Mouse (Mus musculus) macrophage (primary cell): ENCODE measurements at regions not wholly inside any gene's neighbourhood (a gene's known extent, or its start where the extent isn't known, plus 50 kb on each side); places are given as distances from the start of the nearest gene placed in this dataset.

Experiments
- H3K27ac ChIP-seq: fragments of 350-480 bp; formaldehyde crosslinking; 2 replicates; pipeline ENCODE4 v1.9.0; 2021
- H3K36me3 ChIP-seq: fragments of 350-480 bp; formaldehyde crosslinking; 2 replicates; pipeline ENCODE4 v1.9.0; 2021; ENCODE audit errors: inconsistent target
- H3K4me3 ChIP-seq: fragments of 350-480 bp; formaldehyde crosslinking; 2 replicates; pipeline ENCODE4 v1.9.0; 2021; ENCODE audit errors: inconsistent target
- H3K79me2 ChIP-seq: fragments of 350-480 bp; formaldehyde crosslinking; 2 replicates; pipeline ENCODE4 v1.9.0; 2021; ENCODE audit errors: inconsistent target
- WGBS: methylation state at CpG from one replicate; pipeline ENCODE4 v1.1.7; 2026; ENCODE audit warnings: inconsistent platforms; ENCODE audit not compliant: missing documents; 5-methylcytosine and 5-hydroxymethylcytosine counted together

DNA sequence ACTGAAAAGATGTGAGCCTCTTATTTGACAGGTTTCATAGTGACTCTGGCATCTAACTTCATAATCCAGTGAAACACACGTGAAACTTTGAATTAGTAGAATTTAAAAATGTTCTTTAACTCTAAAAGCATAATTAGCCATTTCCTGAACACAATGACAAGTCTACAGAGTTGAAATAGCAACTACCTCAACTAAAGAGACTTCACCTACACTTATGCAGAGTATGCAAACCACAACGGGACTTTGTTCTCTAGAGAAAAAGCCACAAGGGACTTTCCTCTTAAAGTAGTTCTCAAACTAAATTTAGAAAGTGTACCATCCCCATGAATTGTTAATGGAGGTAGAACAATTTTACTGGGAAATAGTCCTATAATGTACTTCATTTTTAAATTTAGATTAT is 606.3 kb upstream of the Fam92a start:
- H3K36me3 ChIP-seq: no peaks in the 10 kb centered on the region
- no peak overlapping the region for H3K4me3 ChIP-seq
- no peaks in the 10 kb centered on the region for H3K79me2 ChIP-seq
- no peak overlapping the region for H3K27ac ChIP-seq
- WGBS: 0% methylated on average over 2 of the region's 2 CpGs

DNA sequence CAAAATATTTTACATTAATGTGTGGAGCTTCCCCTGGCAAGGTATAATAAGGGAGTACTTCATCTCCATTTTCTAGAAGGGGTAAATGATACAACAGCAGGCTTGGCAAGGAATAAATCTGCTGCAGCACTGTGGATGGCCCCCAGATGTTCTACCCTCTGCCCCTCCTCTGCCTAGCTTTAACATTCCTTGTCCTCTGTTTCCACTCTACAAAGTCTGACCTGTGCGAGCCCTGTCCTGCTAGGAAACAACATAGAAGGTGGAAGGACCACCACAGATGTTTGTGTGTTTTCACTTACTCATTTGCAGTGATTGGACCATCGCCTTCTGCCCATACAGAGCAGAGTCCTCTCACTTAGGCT is 604.4 kb upstream of the Fam92a start:
- no peaks in the 10 kb centered on the region for H3K79me2 ChIP-seq
- H3K4me3 ChIP-seq: no peak overlapping the region
- WGBS: 95% methylated on average over 2 of the region's 2 CpGs
- no peak overlapping the region for H3K27ac ChIP-seq
- H3K36me3 ChIP-seq: no peaks in the 10 kb centered on the region

DNA sequence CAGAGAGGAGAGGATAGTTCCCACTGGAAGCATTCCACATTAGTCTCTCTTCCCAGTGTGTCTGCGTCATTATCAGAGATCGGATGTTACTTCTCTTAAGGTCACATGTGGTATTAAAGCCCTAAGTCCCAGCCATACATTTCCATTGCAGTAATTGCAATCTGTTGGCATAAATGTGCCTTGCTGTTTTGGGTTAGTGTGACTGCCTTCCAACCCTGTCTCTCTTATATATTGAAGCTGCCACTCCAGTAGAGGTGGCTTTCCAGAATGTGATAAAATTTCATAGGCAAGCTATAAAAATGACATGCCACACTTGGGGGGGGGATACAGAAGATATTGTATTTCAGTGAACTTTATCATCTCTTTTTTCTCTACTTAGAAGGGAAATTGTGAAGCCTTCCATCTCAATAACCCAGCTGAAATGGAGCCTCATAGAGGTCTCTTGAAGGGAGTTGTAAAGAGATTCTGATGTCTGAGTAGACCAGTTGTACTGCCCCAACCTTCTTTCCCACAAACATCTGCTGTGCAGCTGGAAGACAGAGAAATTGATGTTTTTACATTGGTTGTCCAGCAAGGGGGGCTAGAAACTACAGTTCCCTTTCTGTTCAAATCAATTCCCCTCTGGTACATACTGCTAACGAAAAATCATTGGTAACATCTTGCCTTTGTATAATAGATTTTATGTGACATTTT is 603.9 kb upstream of the Fam92a start:
- 67% methylated on average over 3 of the region's 3 CpGs for WGBS
- H3K36me3 ChIP-seq: no peaks in the 10 kb centered on the region

DNA sequence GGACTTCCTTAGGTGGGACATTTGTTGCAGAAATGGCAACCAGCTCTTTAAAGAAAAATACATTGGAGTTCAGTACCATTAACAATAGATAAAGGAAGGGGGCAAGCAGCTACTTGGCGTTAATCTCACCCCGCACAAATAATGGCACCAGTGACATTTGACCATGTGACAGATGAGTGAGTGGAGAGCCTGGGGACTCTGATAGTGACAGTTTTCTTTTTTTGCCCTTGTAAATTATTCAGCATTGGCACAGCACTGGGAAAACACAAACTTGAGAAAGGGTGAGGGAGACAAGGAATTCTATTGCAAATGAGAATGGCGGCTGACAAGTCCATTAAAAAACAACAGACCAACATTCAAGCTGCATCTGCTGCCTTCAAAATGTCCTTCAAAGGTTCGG is 603.3 kb upstream of the Fam92a start:
- Histone ChIP-seq H3K4me3 (no peak overlapping the region), H3K27ac (no peak overlapping the region)
- 92% methylated on average over 4 of the region's 4 CpGs for WGBS

More for the DNA sequence above, 603.9 kb upstream of the Fam92a start:
- H3K4me3 ChIP-seq: no peak overlapping the region
- no peaks in the 10 kb centered on the region for H3K79me2 ChIP-seq
- H3K27ac ChIP-seq: no peak overlapping the region

DNA sequence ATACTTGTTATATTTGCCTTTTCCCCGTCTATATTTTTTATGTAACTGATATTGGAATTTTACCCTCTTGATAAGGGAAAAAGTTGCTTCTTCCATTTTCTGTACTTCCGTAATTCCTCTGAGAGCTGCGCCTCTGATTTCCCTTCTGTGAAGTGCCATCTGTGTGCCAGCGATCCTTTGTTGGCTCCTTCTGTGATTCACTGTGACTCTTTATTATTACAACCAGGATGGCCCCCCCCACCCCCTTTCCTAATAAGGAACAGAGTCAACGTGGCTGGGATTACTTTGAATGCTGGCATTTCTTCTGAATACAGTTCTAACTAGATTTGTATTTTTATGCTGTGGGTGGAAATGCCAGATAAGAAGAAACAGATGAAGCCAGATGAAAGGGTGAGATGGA is 602.9 kb upstream of the Fam92a start:
- Histone ChIP-seq H3K79me2 (no peaks in the 10 kb centered on the region), H3K4me3 (no peak overlapping the region), H3K36me3 (no peaks in the 10 kb centered on the region), H3K27ac (no peak overlapping the region)
- 77% methylated on average over 5 of the region's 5 CpGs for WGBS

More for the DNA sequence above, 603.3 kb upstream of the Fam92a start:
- Histone ChIP-seq H3K79me2 (no peaks in the 10 kb centered on the region), H3K36me3 (no peaks in the 10 kb centered on the region)

DNA sequence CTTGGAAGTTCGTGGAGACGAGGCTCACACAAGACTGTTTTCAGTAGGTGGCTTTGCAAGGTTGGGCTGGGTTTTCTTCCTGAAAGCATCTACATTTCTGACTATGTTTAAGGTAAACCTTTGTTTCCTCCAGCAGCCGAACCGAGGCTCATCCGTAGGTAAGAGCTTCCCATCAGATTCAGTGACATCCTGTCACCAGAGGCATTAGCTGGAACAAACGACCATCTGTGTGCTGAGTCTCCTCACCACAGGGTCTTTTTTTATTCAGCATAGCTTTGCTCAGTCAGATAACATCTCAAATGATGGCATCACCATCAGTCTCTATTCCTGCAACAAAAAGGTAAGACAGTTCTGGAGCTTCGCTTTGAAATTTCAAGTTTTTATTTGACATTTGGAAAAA is 601.4 kb upstream of the Fam92a start:
- no peaks in the 10 kb centered on the region for H3K36me3 ChIP-seq
- WGBS: 86% methylated on average over 7 of the region's 7 CpGs
- no peak overlapping the region for H3K27ac ChIP-seq
- no peak overlapping the region for H3K4me3 ChIP-seq
- H3K79me2 ChIP-seq: no peaks in the 10 kb centered on the region

DNA sequence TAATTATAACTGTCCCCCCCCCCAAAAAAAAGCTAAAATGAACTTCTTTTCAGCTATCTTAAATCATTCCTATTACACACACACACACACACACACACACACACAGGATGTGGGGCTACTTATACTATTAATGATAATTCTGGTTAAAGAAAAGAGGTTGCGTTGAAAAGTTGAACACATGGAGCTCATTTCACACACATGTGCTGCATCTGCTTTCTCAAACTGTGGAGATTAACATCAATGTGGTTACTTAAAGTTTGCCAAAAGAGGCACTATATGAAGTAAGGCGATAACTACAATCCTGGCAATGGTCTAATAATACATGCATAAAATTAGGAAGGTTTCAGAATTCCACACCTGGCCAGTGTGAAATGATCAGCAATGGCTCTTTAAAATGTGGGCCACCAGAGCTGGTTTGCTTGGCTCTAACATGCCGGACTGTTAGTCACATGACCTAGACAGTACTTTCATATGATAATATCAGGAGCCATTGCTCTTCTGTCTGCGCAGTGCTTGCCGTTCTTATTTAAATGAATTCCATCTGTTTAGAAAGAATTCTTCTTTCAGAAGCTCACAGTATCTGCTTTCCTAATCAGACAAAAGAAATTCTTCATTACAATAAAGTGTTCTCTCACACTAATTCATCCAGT is 598.4 kb upstream of the Fam92a start:
- Histone ChIP-seq H3K79me2 (no peaks in the 10 kb centered on the region), H3K36me3 (no peaks in the 10 kb centered on the region), H3K27ac (no peak overlapping the region), H3K4me3 (no peak overlapping the region)
- 96% methylated on average over 5 of the region's 5 CpGs for WGBS

DNA sequence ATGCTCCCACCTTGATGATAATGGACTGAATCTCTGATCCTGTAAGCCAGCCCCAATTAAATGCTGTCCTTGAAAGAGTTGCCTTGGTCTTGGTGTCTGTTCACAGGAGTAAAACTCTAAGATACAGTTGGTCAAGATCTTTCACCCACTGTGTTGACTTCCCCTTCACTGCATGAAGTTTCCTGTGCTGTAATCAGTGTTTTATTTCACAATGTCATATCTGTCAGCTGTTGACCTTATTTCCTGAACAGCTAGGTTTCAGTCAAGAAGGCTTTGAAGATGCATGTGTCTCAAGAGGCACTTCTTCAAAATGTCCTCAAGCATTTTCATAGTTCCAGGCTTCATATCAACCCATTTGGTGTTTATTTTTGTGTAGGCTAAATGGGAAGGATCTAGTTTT is 597.3 kb upstream of the Fam92a start:
- no peak overlapping the region for H3K4me3 ChIP-seq
- H3K79me2 ChIP-seq: no peaks in the 10 kb centered on the region
- H3K36me3 ChIP-seq: no peaks in the 10 kb centered on the region
- H3K27ac ChIP-seq: no peak overlapping the region

DNA sequence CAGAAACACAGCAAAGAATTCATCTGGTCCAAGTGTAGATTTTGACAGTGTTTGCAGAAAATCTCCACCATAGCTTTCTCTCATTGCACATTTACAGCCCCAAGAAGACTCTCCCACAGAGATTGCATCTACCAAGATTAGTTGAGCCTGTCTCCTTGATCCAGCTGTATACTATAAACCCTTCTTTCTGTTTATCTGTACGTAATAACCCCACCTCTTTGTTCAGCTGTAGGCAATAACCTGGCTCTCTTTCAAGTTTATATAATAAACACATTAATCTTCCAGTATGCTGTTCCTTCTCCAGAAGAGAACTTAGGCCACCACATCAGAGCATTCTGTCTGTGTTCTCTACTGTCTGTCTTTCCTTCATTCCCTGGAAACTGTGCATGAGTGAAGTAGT is 594.9 kb upstream of the Fam92a start:
- Histone ChIP-seq H3K4me3 (no peak overlapping the region), H3K79me2 (no peaks in the 10 kb centered on the region), H3K36me3 (no peaks in the 10 kb centered on the region), H3K27ac (no peak overlapping the region)
- WGBS: 82% methylated on average over 1 of the region's 1 CpGs

DNA sequence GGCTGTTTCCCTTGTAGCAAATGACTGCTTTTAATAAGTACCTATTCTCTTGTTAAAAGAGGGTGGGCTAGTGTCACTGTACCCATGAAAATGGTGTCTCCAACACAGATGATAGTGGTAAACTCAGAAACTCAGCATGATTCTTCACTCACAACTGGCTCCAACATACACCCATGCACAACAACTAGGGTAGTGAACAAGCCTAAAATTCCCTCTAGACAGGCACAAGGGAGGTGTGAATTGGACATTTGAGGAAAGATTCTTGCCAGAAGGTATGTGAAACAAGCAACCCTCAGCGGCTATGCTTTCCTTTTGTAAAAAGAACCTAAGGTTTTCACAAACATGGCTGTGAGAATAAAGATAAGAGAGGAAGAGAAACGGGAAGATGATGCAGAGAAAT is 579.0 kb upstream of the Fam92a start:
- H3K36me3 ChIP-seq: no peaks in the 10 kb centered on the region
- 85% methylated on average over 2 of the region's 2 CpGs for whole genome bisulfite sequencing
- no peak overlapping the region for H3K4me3 ChIP-seq

DNA sequence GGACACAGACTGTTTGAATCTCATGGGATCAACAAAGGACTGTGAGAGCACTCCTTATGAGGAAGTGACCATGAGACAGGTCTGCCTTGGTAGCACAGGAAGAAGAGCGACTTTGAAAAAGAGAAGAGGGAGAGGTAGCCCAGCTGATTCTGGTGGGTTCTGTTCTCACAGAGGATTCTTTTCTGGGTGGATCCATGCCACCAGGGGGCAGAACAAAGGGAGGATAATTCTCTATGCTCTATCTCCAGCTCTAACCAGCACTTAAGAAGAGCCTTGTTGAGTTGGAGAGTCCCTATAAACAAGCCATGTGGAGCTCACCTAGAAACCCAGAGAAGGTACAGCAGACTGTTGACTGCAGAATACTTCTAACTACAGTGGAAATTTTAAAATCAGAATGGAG is 578.1 kb upstream of the Fam92a start:
- Histone ChIP-seq H3K79me2 (no peaks in the 10 kb centered on the region), H3K36me3 (no peaks in the 10 kb centered on the region), H3K4me3 (no peak overlapping the region), H3K27ac (no peak overlapping the region)
- 69% methylated on average over 1 of the region's 1 CpGs for WGBS

More for the DNA sequence above, 579.0 kb upstream of the Fam92a start:
- no peaks in the 10 kb centered on the region for H3K79me2 ChIP-seq
- no peak overlapping the region for H3K27ac ChIP-seq

DNA sequence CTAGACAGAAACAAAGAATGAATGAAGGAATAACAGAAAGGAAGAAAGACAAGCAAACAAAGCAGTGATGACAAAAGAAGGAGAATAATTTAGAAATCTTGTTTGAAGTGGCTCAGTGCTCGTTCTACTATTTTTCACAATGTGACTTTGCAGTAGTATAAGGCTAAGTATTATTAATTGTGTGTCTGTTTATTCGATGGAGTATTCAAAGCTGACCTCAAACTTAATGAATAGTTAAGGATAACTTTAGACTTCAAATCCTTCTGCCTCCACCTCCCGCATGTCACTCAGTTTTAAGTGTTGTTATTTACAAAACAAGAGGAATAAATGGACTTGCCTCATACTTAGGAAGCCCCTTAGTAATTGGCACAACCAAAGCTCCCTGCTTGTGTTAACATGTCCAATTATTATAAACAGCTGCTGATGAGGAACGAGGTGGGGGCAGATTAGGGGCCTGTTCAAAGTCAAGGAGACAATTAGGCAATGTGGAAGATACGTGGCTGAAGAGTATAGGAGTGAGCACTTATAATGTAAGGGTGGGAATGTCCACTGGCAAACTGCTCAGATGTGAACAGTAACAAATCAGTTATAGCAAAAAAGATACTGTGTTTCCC is 572.0 kb upstream of the Fam92a start:
- Histone ChIP-seq H3K27ac (no peak overlapping the region), H3K79me2 (no peaks in the 10 kb centered on the region), H3K36me3 (no peaks in the 10 kb centered on the region), H3K4me3 (no peak overlapping the region)
- WGBS: 91% methylated on average over 5 of the region's 5 CpGs

DNA sequence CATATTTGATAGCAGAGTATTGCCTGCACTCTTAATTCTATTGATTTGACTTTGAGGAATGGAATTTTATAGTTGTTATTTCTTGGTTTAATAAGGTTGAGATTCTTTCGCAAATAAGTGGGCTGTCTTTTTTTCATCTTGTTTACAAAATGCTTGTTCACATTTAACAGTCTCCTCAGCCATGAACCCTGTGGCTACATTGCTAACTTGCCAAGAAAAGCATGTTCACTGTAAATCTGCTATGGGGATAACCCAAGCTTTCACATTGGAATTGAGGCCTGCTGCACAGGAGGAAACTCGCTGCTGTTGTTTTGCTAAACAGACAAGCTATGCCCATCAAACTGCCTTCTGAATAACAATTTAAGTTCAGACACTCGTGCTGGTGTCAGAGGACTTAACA is 564.6 kb upstream of the Fam92a start:
- Histone ChIP-seq H3K4me3 (no peak overlapping the region), H3K27ac (no peak overlapping the region), H3K36me3 (no peaks in the 10 kb centered on the region), H3K79me2 (no peaks in the 10 kb centered on the region)
- 78% methylated on average over 3 of the region's 3 CpGs for WGBS

DNA sequence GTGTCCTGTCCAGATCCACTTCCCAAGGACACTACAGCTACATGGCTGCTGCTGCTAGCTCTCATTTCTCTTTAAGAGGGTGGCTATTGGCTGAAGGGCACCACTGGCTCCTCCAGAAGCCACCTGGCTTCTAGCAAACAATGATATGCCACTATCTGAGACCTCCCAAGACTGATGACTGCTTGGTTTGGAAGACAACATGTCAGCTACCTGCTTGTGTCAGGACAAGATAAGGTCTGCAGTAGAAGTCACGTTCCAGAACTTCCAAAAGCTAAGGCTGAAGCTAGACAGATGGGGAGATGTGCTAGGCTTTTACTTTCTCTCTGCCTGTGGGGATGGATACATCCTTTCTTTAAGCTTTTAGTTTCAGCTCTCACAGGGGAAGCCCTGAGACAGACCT is 528.4 kb upstream of the Fam92a start:
- no peak overlapping the region for H3K4me3 ChIP-seq
- WGBS: 92% methylated on average over 1 of the region's 1 CpGs
- H3K79me2 ChIP-seq: no peaks in the 10 kb centered on the region
- H3K36me3 ChIP-seq: no peaks in the 10 kb centered on the region
- no peak overlapping the region for H3K27ac ChIP-seq

DNA sequence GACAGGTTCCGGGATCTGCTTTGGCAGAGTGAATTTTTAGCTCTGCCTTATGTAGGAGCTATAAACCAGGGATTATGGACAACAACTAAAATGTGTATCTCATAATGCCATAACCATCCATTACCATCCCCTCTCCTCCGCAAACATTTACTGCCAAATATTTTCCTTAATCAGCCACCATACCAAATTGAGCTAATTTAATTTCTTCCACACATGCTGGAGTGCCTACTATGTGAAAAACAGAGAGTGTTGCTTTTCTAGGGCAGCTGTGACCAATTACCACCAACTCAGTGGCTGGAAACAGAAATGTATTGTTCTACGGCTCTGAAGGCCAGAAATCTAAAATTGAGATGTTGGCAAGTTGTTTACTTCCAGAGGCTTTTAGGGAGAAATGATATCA is 506.0 kb upstream of the Fam92a start:
- Histone ChIP-seq H3K36me3 (no peaks in the 10 kb centered on the region), H3K4me3 (no peak overlapping the region), H3K27ac (no peak overlapping the region), H3K79me2 (no peaks in the 10 kb centered on the region)
- 97% methylated on average over 3 of the region's 3 CpGs for WGBS
